In the genomic region with DNA sequence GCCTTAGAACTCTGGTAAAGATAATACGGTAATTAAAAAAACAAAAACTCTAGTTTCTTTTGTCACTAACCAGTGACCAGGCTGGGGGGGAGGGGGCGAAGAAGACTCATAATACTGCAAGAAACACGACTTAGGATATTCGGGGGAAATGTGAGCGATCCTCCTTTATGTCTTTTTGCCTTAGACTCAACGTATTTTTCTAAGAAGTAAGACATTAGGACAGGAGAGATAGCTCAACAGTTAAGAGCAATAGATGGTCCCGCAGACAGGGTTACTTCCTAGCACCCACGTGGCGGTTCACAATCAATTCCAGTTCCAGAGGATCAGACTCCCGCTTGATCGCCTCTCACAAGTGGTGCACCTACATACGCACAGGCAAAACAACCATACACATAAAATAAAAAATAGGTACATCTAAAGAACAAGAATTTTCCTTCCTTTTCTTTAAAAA, we compare ENCODE assay signal across 9 mouse cellular contexts. TPM values are rescaled to one million over a fixed set of nuclear protein-coding genes. Genes with fewer than 3 reads are reported as not detected.
DNase-seq lines count a peak whose midpoint lies in the region; ATAC-seq and TF ChIP-seq lines count a peak whose summit lies in the region.
"Had no signal": no experiment of that assay in that cellular context is flagged by ENCODE, and none has a peak within 500 bp of the region (broad histone marks: within the 10 kb centered on the region; RNA-seq: fewer than 3 reads in every experiment).

No protein-coding gene starts in this region.

- DNase-seq in heart, postnatal 14 days, result no peak
- peak; percentile 58 for DNase-seq in forebrain, embryonic 11.5 days (ENCODE audit: low spot score)
- DNase-seq in urinary bladder, adult 2 months (ENCODE audit: low spot score), result no peak
- no peak for DNase-seq in kidney, postnatal 36 days

- peak overlapping the region; percentile 64 for H3K9ac ChIP-seq in heart, embryonic 15.5 days
- H3K9ac ChIP-seq in ES-Bruce4 (ENCODE audit: low read depth, poor library complexity, severe bottlenecking), result peak overlapping the region; percentile 57
- peak overlapping the region; percentile 51 for H3K9ac ChIP-seq in forebrain, embryonic 11.5 days (ENCODE audit: low read length)
- peak overlapping the region; percentile 70 for H3K9ac ChIP-seq in liver, embryonic 15.5 days

- no peak for TF ChIP-seq POLR2A in ES-Bruce4 (IDR thresholded peaks at IDR 0.05; ENCODE audit: insufficient read depth, low read length)

- no peak for TF ChIP-seq CTCF in ES-Bruce4 (IDR thresholded peaks at IDR 0.05; ENCODE audit: low read depth, low read length)

- ATAC-seq in heart, embryonic 15.5 days (replicated peaks; ENCODE audit: insufficient number of reproducible peaks, insufficient read depth, low FRiP score, low read depth), result no peak
- peak; percentile 36; the same call in 1 of the 2 replicates for ATAC-seq in forebrain, embryonic 11.5 days (replicated peaks; ENCODE audit: low FRiP score)
- no peak for ATAC-seq in liver, embryonic 15.5 days (ENCODE audit: insufficient read depth)
- no peak for ATAC-seq in activated CD4-positive, CD25-positive, alpha-beta regulatory T cell, adult 4 months

- no peaks in the 10 kb centered on the region for H3K27me3 ChIP-seq in heart, embryonic 15.5 days
- H3K27me3 ChIP-seq in ES-Bruce4 (ENCODE audit: control insufficient read depth, insufficient read depth, low read length, poor library complexity, severe bottlenecking), result no peaks in the 10 kb centered on the region
- no peaks in the 10 kb centered on the region for H3K27me3 ChIP-seq in forebrain, embryonic 11.5 days (ENCODE audit: control insufficient read depth, insufficient read depth, low read length)
- H3K27me3 ChIP-seq in liver, embryonic 15.5 days, result no peaks in the 10 kb centered on the region
- H3K27me3 ChIP-seq: Patski had no signal

- 1% methylated on average over 12 of the region's 12 CpGs for WGBS in heart, embryonic 15.5 days
- WGBS in forebrain, embryonic 11.5 days, result under 1% methylated on average over 12 of the region's 12 CpGs
- WGBS in liver, embryonic 15.5 days (ENCODE audit: insufficient replicate concordance), result 0% methylated on average over 12 of the region's 12 CpGs

- H3K36me3 ChIP-seq in heart, embryonic 15.5 days, result peaks cover 19% of the 10 kb centered on the region
- peaks cover 29% of the 10 kb centered on the region for H3K36me3 ChIP-seq in ES-Bruce4 (ENCODE audit: control insufficient read depth, insufficient read depth, low read length, poor library complexity, severe bottlenecking)
- peaks cover 8% of the 10 kb centered on the region for H3K36me3 ChIP-seq in forebrain, embryonic 11.5 days (ENCODE audit: control insufficient read depth, insufficient read depth, low read length)
- peaks cover 21% of the 10 kb centered on the region for H3K36me3 ChIP-seq in liver, embryonic 15.5 days (replicated peaks)

- H3K4me2 ChIP-seq in heart, embryonic 15.5 days, result peak overlapping the region; percentile 74
- H3K4me2 ChIP-seq in forebrain, embryonic 11.5 days (ENCODE audit: low read depth, low read length, severe bottlenecking), result peak overlapping the region; percentile 90
- H3K4me2 ChIP-seq in liver, embryonic 15.5 days, result peak overlapping the region; percentile 82

- H3K27ac ChIP-seq in heart, embryonic 15.5 days, result peak overlapping the region; percentile 97
- H3K27ac ChIP-seq in ES-Bruce4 (ENCODE audit: insufficient read depth, low read length), result peak overlapping the region; percentile 29
- peak overlapping the region; percentile 67 for H3K27ac ChIP-seq in forebrain, embryonic 11.5 days (ENCODE audit: low read depth, low read length)
- H3K27ac ChIP-seq in liver, embryonic 15.5 days (replicated peaks), result peak overlapping the region; percentile 96

- no peak for TF ChIP-seq EP300 in ES-Bruce4 (IDR thresholded peaks at IDR 0.05; ENCODE audit: insufficient read depth, low read depth, low read length)

- no peaks in the 10 kb centered on the region for H3K9me3 ChIP-seq in heart, embryonic 15.5 days (replicated peaks)
- no peaks in the 10 kb centered on the region for H3K9me3 ChIP-seq in ES-Bruce4 (replicated peaks; ENCODE audit: control insufficient read depth, insufficient read depth, low read length, poor library complexity, severe bottlenecking)
- H3K9me3 ChIP-seq in forebrain, embryonic 11.5 days (ENCODE audit: control insufficient read depth, low read length), result no peaks in the 10 kb centered on the region
- H3K9me3 ChIP-seq in liver, embryonic 15.5 days (replicated peaks), result no peaks in the 10 kb centered on the region

- intact Hi-C loops in heart, postnatal 14 days (cut with DNase I), result no loop called here

- peaks cover 19% of the 10 kb centered on the region for H3K4me1 ChIP-seq in heart, embryonic 15.5 days (replicated peaks)
- no peaks in the 10 kb centered on the region for H3K4me1 ChIP-seq in ES-Bruce4 (ENCODE audit: control insufficient read depth, insufficient read depth, low read length)
- H3K4me1 ChIP-seq in forebrain, embryonic 11.5 days (replicated peaks; ENCODE audit: control insufficient read depth, insufficient read depth, low read length), result peaks cover 5% of the 10 kb centered on the region
- H3K4me1 ChIP-seq in liver, embryonic 15.5 days (replicated peaks), result peaks cover 28% of the 10 kb centered on the region

- H3K4me3 ChIP-seq in heart, embryonic 15.5 days, result peak overlapping the region; percentile 79
- peak overlapping the region; percentile 93 for H3K4me3 ChIP-seq in ES-Bruce4 (ENCODE audit: low read depth, low read length)
- H3K4me3 ChIP-seq in forebrain, embryonic 11.5 days (ENCODE audit: low read depth, low read length), result peak overlapping the region; percentile 80
- peak overlapping the region; percentile 81 for H3K4me3 ChIP-seq in liver, embryonic 15.5 days (replicated peaks)

RNA-seq across cellular contexts. Expression of a gene that starts 0.7 kb away (rescaled TPM):
- polyA plus RNA-seq in heart, embryonic 15.5 days (2015; fragmentation: Nextera tagmentation; extraction: Ambion mirVana), result 11.8 and 14.0 TPM in 2 replicates
- total RNA-seq in heart, postnatal 14 days (2021), result 1 to 10 TPM; 4.2 to 4.3 TPM
- polyA plus RNA-seq in ES-Bruce4 (2011; ENCODE audit: insufficient read depth, insufficient read length, low read depth, missing spikeins), result 15.5 and 19.8 TPM in 2 replicates
- 10.4 and 12.2 TPM in 2 replicates for polyA plus RNA-seq in forebrain, embryonic 11.5 days (2014; fragmentation: Nextera tagmentation; extraction: Ambion mirVana)
- 3.6 and 4.8 TPM in 2 replicates for polyA plus RNA-seq in liver, embryonic 15.5 days (2015; fragmentation: Nextera tagmentation; extraction: Ambion mirVana)
- polyA plus RNA-seq in urinary bladder, adult 2 months (2012; rRNA removed), result 7.4 and 7.9 TPM in 2 replicates
- 1 to 10 TPM; 2.7 to 7.4 TPM for polyA plus RNA-seq in activated CD4-positive, CD25-positive, alpha-beta regulatory T cell, adult 4 months (2017; shearing (Covaris generic))

RNA-seq across cellular contexts. Expression of a gene that starts 0.8 kb away (rescaled TPM):
- 322 and 382 TPM in 2 replicates for polyA plus RNA-seq in heart, embryonic 15.5 days (2015; fragmentation: Nextera tagmentation; extraction: Ambion mirVana)
- total RNA-seq in heart, postnatal 14 days (2021), result 100 to 1,000 TPM; 165 to 187 TPM
- polyA plus RNA-seq in ES-Bruce4 (2011; ENCODE audit: insufficient read depth, insufficient read length, low read depth, missing spikeins), result 584 and 609 TPM in 2 replicates
- 725 and 780 TPM in 2 replicates for polyA plus RNA-seq in forebrain, embryonic 11.5 days (2014; fragmentation: Nextera tagmentation; extraction: Ambion mirVana)
- 243 and 252 TPM in 2 replicates for polyA plus RNA-seq in liver, embryonic 15.5 days (2015; fragmentation: Nextera tagmentation; extraction: Ambion mirVana)
- 142 and 168 TPM in 2 replicates for polyA plus RNA-seq in urinary bladder, adult 2 months (2012; rRNA removed)
- polyA plus RNA-seq in activated CD4-positive, CD25-positive, alpha-beta regulatory T cell, adult 4 months (2017; shearing (Covaris generic)), result 100 to 1,000 TPM; 180 to 209 TPM

RNA-seq across cellular contexts. Expression of a gene that starts 9.1 kb away (rescaled TPM):
- polyA plus RNA-seq in heart, embryonic 15.5 days (2015; fragmentation: Nextera tagmentation; extraction: Ambion mirVana), result 0.20 TPM in 1 of 2 replicates, not detected in the other
- under 1 TPM in 1 of 2 experiments, not detected in 1; 0.24 TPM for total RNA-seq in heart, postnatal 14 days (2021)
- 0.72 and 3.6 TPM in 2 replicates for polyA plus RNA-seq in ES-Bruce4 (2011; ENCODE audit: insufficient read depth, insufficient read length, low read depth, missing spikeins)
- polyA plus RNA-seq in forebrain, embryonic 11.5 days (2014; fragmentation: Nextera tagmentation; extraction: Ambion mirVana), result 0.16 TPM in 1 of 2 replicates, not detected in the other
- polyA plus RNA-seq in liver, embryonic 15.5 days (2015; fragmentation: Nextera tagmentation; extraction: Ambion mirVana), result 0.35 and 1.3 TPM in 2 replicates
- polyA plus RNA-seq in urinary bladder, adult 2 months (2012; rRNA removed), result 0.15 and 0.34 TPM in 2 replicates
- polyA plus RNA-seq in activated CD4-positive, CD25-positive, alpha-beta regulatory T cell, adult 4 months (2017; shearing (Covaris generic)), result not detected

RNA-seq across cellular contexts. Expression of a gene that starts 28.7 kb away (rescaled TPM):
- 143 and 156 TPM in 2 replicates for polyA plus RNA-seq in heart, embryonic 15.5 days (2015; fragmentation: Nextera tagmentation; extraction: Ambion mirVana)
- total RNA-seq in heart, postnatal 14 days (2021), result 10 to 100 TPM; 90.8 to 98.8 TPM
- 89.0 and 93.3 TPM in 2 replicates for polyA plus RNA-seq in ES-Bruce4 (2011; ENCODE audit: insufficient read depth, insufficient read length, low read depth, missing spikeins)
- 77.2 and 87.2 TPM in 2 replicates for polyA plus RNA-seq in forebrain, embryonic 11.5 days (2014; fragmentation: Nextera tagmentation; extraction: Ambion mirVana)
- 92.0 and 99.4 TPM in 2 replicates for polyA plus RNA-seq in liver, embryonic 15.5 days (2015; fragmentation: Nextera tagmentation; extraction: Ambion mirVana)
- polyA plus RNA-seq in urinary bladder, adult 2 months (2012; rRNA removed), result 166 and 177 TPM in 2 replicates
- 100 to 1,000 TPM; 356 to 375 TPM for polyA plus RNA-seq in activated CD4-positive, CD25-positive, alpha-beta regulatory T cell, adult 4 months (2017; shearing (Covaris generic))

RNA-seq across cellular contexts. Expression of a gene that starts 39.8 kb away (rescaled TPM):
- 1.7 and 2.2 TPM in 2 replicates for polyA plus RNA-seq in heart, embryonic 15.5 days (2015; fragmentation: Nextera tagmentation; extraction: Ambion mirVana)
- total RNA-seq in heart, postnatal 14 days (2021), result 1 to 10 TPM; 1.6 TPM
- polyA plus RNA-seq in ES-Bruce4 (2011; ENCODE audit: insufficient read depth, insufficient read length, low read depth, missing spikeins), result 9.1 and 12.8 TPM in 2 replicates
- polyA plus RNA-seq in forebrain, embryonic 11.5 days (2014; fragmentation: Nextera tagmentation; extraction: Ambion mirVana), result 1.6 and 2.7 TPM in 2 replicates
- polyA plus RNA-seq in liver, embryonic 15.5 days (2015; fragmentation: Nextera tagmentation; extraction: Ambion mirVana), result 1.3 and 1.4 TPM in 2 replicates
- polyA plus RNA-seq in urinary bladder, adult 2 months (2012; rRNA removed), result 31.3 and 38.1 TPM in 2 replicates
- polyA plus RNA-seq in activated CD4-positive, CD25-positive, alpha-beta regulatory T cell, adult 4 months (2017; shearing (Covaris generic)), result 1 to 10 TPM in 1 of 2 experiments, under 1 TPM in 1; 0.78 to 1.3 TPM

Comparison
In these comparisons a context has a peak if more than half of its experiments do, and no peak if none do; other contexts are left out.
1. H3K27ac ChIP-seq: peak in every context shown above with its lines; median percentile 97 in heart, embryonic 15.5 days; 96 in liver, embryonic 15.5 days; 67 in forebrain, embryonic 11.5 days; 29 in ES-Bruce4.